In the genomic region with DNA sequence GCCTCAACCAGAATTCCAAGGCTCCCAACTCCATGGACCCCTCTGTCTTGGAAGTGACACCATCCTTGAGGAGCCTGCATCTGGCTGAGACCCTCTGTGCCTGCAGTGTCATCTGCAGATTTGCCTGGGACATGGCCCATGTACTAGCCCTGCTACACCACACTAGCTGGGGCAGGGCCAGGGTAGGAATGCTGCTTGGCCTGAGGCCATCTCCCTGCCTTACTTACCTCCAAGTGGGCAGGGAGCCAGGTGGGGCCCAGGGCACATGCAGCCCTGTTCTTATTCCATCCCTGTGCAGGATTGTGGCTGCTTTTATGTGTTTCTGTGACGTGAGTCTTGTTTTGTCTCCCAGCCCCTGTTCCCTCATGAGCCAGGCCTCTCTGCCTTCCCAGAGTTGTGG, we compare ENCODE assay signal across 8 mouse cellular contexts. TPM values are rescaled to one million over a fixed set of nuclear protein-coding genes. Genes with fewer than 3 reads are reported as not detected.
DNase-seq lines count a peak whose midpoint lies in the region; ATAC-seq and TF ChIP-seq lines count a peak whose summit lies in the region.

No protein-coding gene starts in this region.

- no peaks in the 10 kb centered on the region for H3K9me3 ChIP-seq in liver, embryonic 16.5 days (replicated peaks; ENCODE audit: control insufficient read depth, low read length)
- H3K9me3 ChIP-seq in liver, embryonic 11.5 days (ENCODE audit: control insufficient read depth, low read length) = no peaks in the 10 kb centered on the region
- H3K9me3 ChIP-seq in forebrain, embryonic 12.5 days = no peaks in the 10 kb centered on the region
- no peaks in the 10 kb centered on the region for H3K9me3 ChIP-seq in hindbrain, embryonic 16.5 days (ENCODE audit: control insufficient read depth, low read length)
- H3K9me3 ChIP-seq in lung, embryonic 14.5 days (ENCODE audit: low read depth, low read length) = no peaks in the 10 kb centered on the region

- H3K9ac ChIP-seq in liver, embryonic 16.5 days (ENCODE audit: low read depth, low read length) = no peak overlapping the region
- no peak overlapping the region for H3K9ac ChIP-seq in liver, embryonic 11.5 days (ENCODE audit: low read depth, low read length)
- no peak overlapping the region for H3K9ac ChIP-seq in forebrain, embryonic 12.5 days
- no peak overlapping the region for H3K9ac ChIP-seq in hindbrain, embryonic 16.5 days (ENCODE audit: low read depth, low read length)
- no peak overlapping the region for H3K9ac ChIP-seq in lung, embryonic 14.5 days

- no peaks in the 10 kb centered on the region for H3K27me3 ChIP-seq in liver, embryonic 16.5 days (ENCODE audit: control insufficient read depth, insufficient read depth, low read depth, low read length)
- no peaks in the 10 kb centered on the region for H3K27me3 ChIP-seq in liver, embryonic 11.5 days (replicated peaks; ENCODE audit: control insufficient read depth, insufficient read depth, low read length)
- no peaks in the 10 kb centered on the region for H3K27me3 ChIP-seq in forebrain, embryonic 12.5 days
- no peaks in the 10 kb centered on the region for H3K27me3 ChIP-seq in hindbrain, embryonic 16.5 days (replicated peaks; ENCODE audit: control insufficient read depth, insufficient read depth, low read length)
- no peaks in the 10 kb centered on the region for H3K27me3 ChIP-seq in lung, embryonic 14.5 days (ENCODE audit: insufficient read depth, low read length)

- no peak for TF ChIP-seq CTCF in lung, embryonic 14.5 days (IDR thresholded peaks at IDR 0.05; ENCODE audit: low read depth)

- H3K4me3 ChIP-seq in liver, embryonic 16.5 days (ENCODE audit: low read depth, low read length) = no peak overlapping the region
- no peak overlapping the region for H3K4me3 ChIP-seq in liver, embryonic 11.5 days (ENCODE audit: low read depth, low read length)
- no peak overlapping the region for H3K4me3 ChIP-seq in forebrain, embryonic 12.5 days (replicated peaks)
- H3K4me3 ChIP-seq in hindbrain, embryonic 16.5 days (ENCODE audit: low read length) = no peak overlapping the region
- no peak overlapping the region for H3K4me3 ChIP-seq in lung, embryonic 14.5 days (ENCODE audit: low read depth, low read length)

- DNase-seq in liver, embryonic 11.5 days (ENCODE audit: low spot score) = no peak
- DNase-seq in lung, embryonic 14.5 days = peak; percentile 79
- peak; percentile 77 for DNase-seq in testis, postnatal 10 days (ENCODE audit: low spot score)
- DNase-seq in thymus, postnatal 4 days = no peak
- no peak for DNase-seq in right cerebral cortex, adult 18-20 months

- no peaks in the 10 kb centered on the region; the same call in 1 of the 2 replicates for H3K36me3 ChIP-seq in liver, embryonic 16.5 days (ENCODE audit: control insufficient read depth, insufficient read depth)
- H3K36me3 ChIP-seq in liver, embryonic 11.5 days (ENCODE audit: control insufficient read depth, insufficient read depth, low read length) = peaks cover 9% of the 10 kb centered on the region; the same call in 1 of the 2 replicates
- H3K36me3 ChIP-seq in forebrain, embryonic 12.5 days (replicated peaks) = peaks cover 32% of the 10 kb centered on the region
- peaks cover 16% of the 10 kb centered on the region for H3K36me3 ChIP-seq in hindbrain, embryonic 16.5 days (ENCODE audit: control insufficient read depth, insufficient read depth, low read length)
- H3K36me3 ChIP-seq in lung, embryonic 14.5 days (ENCODE audit: insufficient read depth) = peaks cover 28% of the 10 kb centered on the region

- H3K4me2 ChIP-seq in liver, embryonic 16.5 days (ENCODE audit: low read depth, low read length) = no peak overlapping the region
- no peak overlapping the region for H3K4me2 ChIP-seq in liver, embryonic 11.5 days
- no peak overlapping the region for H3K4me2 ChIP-seq in forebrain, embryonic 12.5 days
- H3K4me2 ChIP-seq in hindbrain, embryonic 16.5 days (ENCODE audit: low read length) = no peak overlapping the region
- 0 out of 2 replicates have a peak overlapping the region, but pooled peaks have one; percentile 12 for H3K4me2 ChIP-seq in lung, embryonic 14.5 days

- H3K27ac ChIP-seq in liver, embryonic 16.5 days (ENCODE audit: low read length) = no peak overlapping the region
- H3K27ac ChIP-seq in liver, embryonic 11.5 days (ENCODE audit: low read depth, low read length) = no peak overlapping the region
- peak overlapping the region; percentile 59 for H3K27ac ChIP-seq in forebrain, embryonic 12.5 days
- H3K27ac ChIP-seq in hindbrain, embryonic 16.5 days (ENCODE audit: low read depth, low read length) = peak overlapping the region; percentile 32
- peak overlapping the region; percentile 89 for H3K27ac ChIP-seq in lung, embryonic 14.5 days (ENCODE audit: low read depth)

- 48% methylated on average over 1 of the region's 1 CpGs for WGBS in liver, embryonic 16.5 days (ENCODE audit: insufficient replicate concordance)
- 92% methylated on average over 1 of the region's 1 CpGs for WGBS in liver, embryonic 11.5 days
- 78% methylated on average over 1 of the region's 1 CpGs for WGBS in forebrain, embryonic 12.5 days
- 45% methylated on average over 1 of the region's 1 CpGs for WGBS in hindbrain, embryonic 16.5 days
- 38% methylated on average over 1 of the region's 1 CpGs for WGBS in lung, embryonic 14.5 days

- peak; percentile 67 for ATAC-seq in liver, embryonic 16.5 days (ENCODE audit: low read depth)
- no peak for ATAC-seq in liver, embryonic 11.5 days (replicated peaks; ENCODE audit: low FRiP score)
- peak; percentile 81; the same call in 1 of the 2 replicates for ATAC-seq in forebrain, embryonic 12.5 days (ENCODE audit: low FRiP score)
- ATAC-seq in hindbrain, embryonic 16.5 days = peak; percentile 80
- peak; percentile 85 for ATAC-seq in lung, embryonic 14.5 days (ENCODE audit: insufficient read depth)

- no peaks in the 10 kb centered on the region for H3K4me1 ChIP-seq in liver, embryonic 16.5 days (ENCODE audit: control insufficient read depth, low read depth, low read length)
- H3K4me1 ChIP-seq in liver, embryonic 11.5 days (replicated peaks; ENCODE audit: control insufficient read depth, insufficient read depth, low read length) = peaks cover 2% of the 10 kb centered on the region
- peaks cover under 1% of the 10 kb centered on the region; the same call in 1 of the 2 replicates for H3K4me1 ChIP-seq in forebrain, embryonic 12.5 days
- peaks cover 10% of the 10 kb centered on the region for H3K4me1 ChIP-seq in hindbrain, embryonic 16.5 days (ENCODE audit: control insufficient read depth, insufficient read depth, low read depth, low read length)
- no peaks in the 10 kb centered on the region for H3K4me1 ChIP-seq in lung, embryonic 14.5 days (ENCODE audit: insufficient read depth)

RNA-seq across cellular contexts. Expression of a gene that starts 15.8 kb away (rescaled TPM):
- polyA plus RNA-seq in liver, embryonic 16.5 days (2015; fragmentation: Nextera tagmentation; extraction: Ambion mirVana) = 29.5 and 31.3 TPM in 2 replicates
- 35.7 and 37.3 TPM in 2 replicates for polyA plus RNA-seq in liver, embryonic 11.5 days (2014; fragmentation: Nextera tagmentation; extraction: Ambion mirVana)
- 81.6 and 86.3 TPM in 2 replicates for polyA plus RNA-seq in forebrain, embryonic 12.5 days (2016; fragmentation: Nextera tagmentation; extraction: Ambion mirVana)
- 176 and 179 TPM in 2 replicates for polyA plus RNA-seq in hindbrain, embryonic 16.5 days (2015; fragmentation: Nextera tagmentation; extraction: Ambion mirVana)
- polyA plus RNA-seq in lung, embryonic 14.5 days (2014; fragmentation: Nextera tagmentation; extraction: Ambion mirVana) = 52.6 and 58.3 TPM in 2 replicates

RNA-seq across cellular contexts. Expression of a gene that starts 21.9 kb away (rescaled TPM):
- polyA plus RNA-seq in liver, embryonic 16.5 days (2015; fragmentation: Nextera tagmentation; extraction: Ambion mirVana) = 11.0 and 12.2 TPM in 2 replicates
- 34.4 and 36.3 TPM in 2 replicates for polyA plus RNA-seq in liver, embryonic 11.5 days (2014; fragmentation: Nextera tagmentation; extraction: Ambion mirVana)
- 29.5 and 29.6 TPM in 2 replicates for polyA plus RNA-seq in forebrain, embryonic 12.5 days (2016; fragmentation: Nextera tagmentation; extraction: Ambion mirVana)
- polyA plus RNA-seq in hindbrain, embryonic 16.5 days (2015; fragmentation: Nextera tagmentation; extraction: Ambion mirVana) = 87.0 and 87.2 TPM in 2 replicates
- polyA plus RNA-seq in lung, embryonic 14.5 days (2014; fragmentation: Nextera tagmentation; extraction: Ambion mirVana) = 32.7 and 33.7 TPM in 2 replicates

Comparison
In these comparisons a context has a peak if more than half of its experiments do, and no peak if none do; other contexts are left out.
1. H3K27ac ChIP-seq: peak in forebrain, embryonic 12.5 days (single experiment), hindbrain, embryonic 16.5 days (single experiment) and lung, embryonic 14.5 days (single experiment); none in liver, embryonic 16.5 days (single experiment) and liver, embryonic 11.5 days (single experiment).
2. DNase-seq: peak in lung, embryonic 14.5 days (single experiment) and testis, postnatal 10 days (single experiment); none in liver, embryonic 11.5 days (single experiment), thymus, postnatal 4 days (single experiment) and right cerebral cortex, adult 18-20 months (single experiment).